Comparison of ENCODE assay signal across 12 mouse cellular contexts in the genomic region with DNA sequence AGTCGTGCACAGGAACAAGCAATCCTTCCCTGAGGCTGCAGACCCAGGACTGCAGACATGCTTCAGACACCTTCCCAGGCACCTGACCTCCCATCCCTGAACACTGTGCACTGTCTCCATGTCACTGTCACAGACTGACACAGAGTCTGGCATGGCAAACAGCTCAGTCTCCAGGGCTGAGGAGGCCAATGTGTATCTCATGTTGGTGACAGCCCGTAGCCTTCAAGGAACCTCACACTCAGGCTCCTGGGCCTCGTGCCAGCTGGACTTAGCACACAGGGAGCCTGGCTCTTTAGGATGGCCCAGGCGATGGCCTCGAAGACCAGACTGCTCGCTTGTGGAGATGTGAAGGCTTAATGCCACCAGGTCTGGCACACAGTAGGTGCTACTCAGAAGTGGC. TPM values are rescaled to one million over a fixed set of nuclear protein-coding genes. Genes with fewer than 3 reads are reported as not detected.
A peak's percentile ranks its signal among the peaks of the same experiment; 100 is the strongest.
DNase-seq lines count a peak whose midpoint lies in the region; ATAC-seq lines count a peak whose summit lies in the region.
"Had no signal": no experiment of that assay in that cellular context is flagged by ENCODE, and none has a peak within 500 bp of the region (broad histone marks: within the 10 kb centered on the region; RNA-seq: fewer than 3 reads in every experiment).

No protein-coding gene starts in this region.

- H3K4me1 ChIP-seq in liver, embryonic 11.5 days (replicated peaks; ENCODE audit: control insufficient read depth, insufficient read depth, low read length), result no peaks in the 10 kb centered on the region

- no peak overlapping the region for H3K4me3 ChIP-seq in liver, embryonic 11.5 days (ENCODE audit: low read depth, low read length)

- intact Hi-C loops in gastrocnemius, postnatal 14 days (cut with DNase I; ENCODE audit: low total_unique reads), result no loop called here

- no peak for ATAC-seq in erythroid progenitor cell, adult 5-6 weeks (replicated peaks; ENCODE audit: low FRiP score, poor library complexity, severe bottlenecking)
- ATAC-seq in liver, embryonic 11.5 days (replicated peaks; ENCODE audit: low FRiP score), result no peak

- DNase-seq in right cerebral cortex, postnatal 14 days, result peak; percentile 41
- DNase-seq in right cerebral cortex, adult 2 months (ENCODE audit: low spot score in 2 of 2), result no peak
- DNase-seq in cerebellum, adult 11 months, result peak; percentile 63
- DNase-seq in gastrocnemius, postnatal 14 days, result peak; percentile 61
- DNase-seq in lung, postnatal 4 days, result peak; percentile 72 to 88
- no peak for DNase-seq in liver, embryonic 11.5 days (ENCODE audit: low spot score)
- no peak for DNase-seq in urinary bladder, adult 2 months (ENCODE audit: low spot score)

- H3K27me3 ChIP-seq in liver, embryonic 11.5 days (replicated peaks; ENCODE audit: control insufficient read depth, insufficient read depth, low read length), result no peaks in the 10 kb centered on the region

- no peak overlapping the region for H3K4me2 ChIP-seq in liver, embryonic 11.5 days

- H3K27ac ChIP-seq in liver, embryonic 11.5 days (ENCODE audit: low read depth, low read length), result no peak overlapping the region

- H3K9me3 ChIP-seq in liver, embryonic 11.5 days (ENCODE audit: control insufficient read depth, low read length), result no peaks in the 10 kb centered on the region
- H3K9me3 ChIP-seq: G1E had no signal

- no peaks in the 10 kb centered on the region for H3K36me3 ChIP-seq in liver, embryonic 11.5 days (ENCODE audit: control insufficient read depth, insufficient read depth, low read length)
- H3K36me3 ChIP-seq: G1E had no signal

- 87% methylated on average over 6 of the region's 6 CpGs for WGBS in liver, embryonic 11.5 days

- no peak overlapping the region for H3K9ac ChIP-seq in liver, embryonic 11.5 days (ENCODE audit: low read depth, low read length)

RNA-seq across cellular contexts. Expression of a gene that starts 27.4 kb away (rescaled TPM):
- not detected for total RNA-seq in gastrocnemius, postnatal 14 days (2021)
- not detected in 2 replicates for total RNA-seq in erythroid progenitor cell, adult 5-6 weeks (2015; ENCODE audit: low replicate concordance)
- total RNA-seq in erythroid progenitor cell, adult 5-6 weeks (2017; ENCODE audit: low replicate concordance), result not detected in 2 replicates
- not detected in 2 replicates for polyA plus RNA-seq in liver, embryonic 11.5 days (2014; fragmentation: Nextera tagmentation; extraction: Ambion mirVana)
- polyA plus RNA-seq in urinary bladder, adult 2 months (2012; rRNA removed), result not detected in 2 replicates
- total RNA-seq: G1E; liver, adult 2 months had no signal
- polyA plus RNA-seq: G1E; heart, postnatal 0 days; liver, adult 2 months; spleen, adult 2 months had no signal

RNA-seq across cellular contexts. Expression of a gene that starts 37.6 kb away (rescaled TPM):
- under 1 TPM; 0.60 to 0.62 TPM for total RNA-seq in gastrocnemius, postnatal 14 days (2021)
- total RNA-seq in erythroid progenitor cell, adult 5-6 weeks (2015; ENCODE audit: low replicate concordance), result not detected in 2 replicates
- not detected in 2 replicates for total RNA-seq in erythroid progenitor cell, adult 5-6 weeks (2017; ENCODE audit: low replicate concordance)
- polyA plus RNA-seq in liver, embryonic 11.5 days (2014; fragmentation: Nextera tagmentation; extraction: Ambion mirVana), result 0.08 and 0.11 TPM in 2 replicates
- 0.04 TPM in 2 replicates for polyA plus RNA-seq in urinary bladder, adult 2 months (2012; rRNA removed)
- polyA plus RNA-seq: G1E had no signal

Comparison
In these comparisons a context has a peak if more than half of its experiments do, and no peak if none do; other contexts are left out.
1. DNase-seq: peak in right cerebral cortex, postnatal 14 days (single experiment), cerebellum, adult 11 months (single experiment), gastrocnemius, postnatal 14 days (single experiment) and lung, postnatal 4 days (2 of 2); none in right cerebral cortex, adult 2 months (0 of 2), liver, embryonic 11.5 days (single experiment) and urinary bladder, adult 2 months (single experiment).